Mouse (Mus musculus) left cerebral cortex, postnatal 36 days (tissue): Measurements from ENCODE around the gene Wdr66. TPM values are rescaled to one million over a fixed set of nuclear protein-coding genes. Genes with fewer than 3 reads are reported as not detected.
"Not testable (repeated sequence)": the region's sequence is repeated elsewhere in the genome, so short reads cannot be mapped to it uniquely, and the experiment has no call there.

Source experiments
- DNase-seq, 2 experiments: peaks; one replicate each; pipeline ENCODE4 v3.0.0; 2021 to 2022; ENCODE audit warnings: low spot score in 2 of 2, mixed read lengths in 1 of 2
- intact Hi-C: fragments of 180-260 bp; cut with DNase I; formaldehyde crosslinking; loops from one replicate; pipeline ENCODE4 v1.15.1; 2025
- total RNA-seq, 2 experiments: library from RNA; stranded (reverse); gene quantifications; 2 replicates each; pipeline ENCODE4 v1.2.3; 2021

Wdr66 gene
- 1 to 10 TPM; 4.7 to 6.7 TPM for total RNA-seq

DNA sequence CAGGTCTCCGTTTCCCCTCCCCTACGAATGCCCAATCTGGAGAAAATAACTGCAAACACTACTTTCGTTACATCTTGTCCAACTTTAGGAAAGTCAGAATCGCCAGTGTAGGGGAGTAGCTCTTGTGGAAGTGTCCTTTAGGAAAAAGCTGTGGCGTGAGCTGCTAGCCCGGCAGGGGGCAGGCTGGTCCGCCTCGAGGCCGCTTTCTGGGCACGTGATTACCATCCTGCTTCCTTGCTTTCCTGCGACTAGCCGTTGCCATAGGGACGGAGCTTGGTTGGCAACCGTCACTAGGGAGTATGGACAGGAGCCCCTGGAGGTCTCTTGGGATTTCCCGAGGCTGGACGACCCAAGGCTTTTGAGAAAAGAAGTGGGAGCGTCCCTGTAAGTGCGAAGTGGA is at the start of gene Wdr66:
Gene Wdr66 (plus strand): TSS at position 269 of the 400 bp plus-strand sequence.
- intact Hi-C loops = loop anchor here (1.0 to 10.0 kb wide), 4 partner anchors 35 to 243 kb away; no protein-coding TSS in a partner anchor
- DNase-seq = peak; percentile 86 to 88

GRCm38 (mm10) chr5:123202771-123203170 is 49.1 kb upstream of the Wdr66 start:
- intact Hi-C loops, DNase-seq: not testable (repeated sequence)

GRCm38 (mm10) chr5:123203591-123203990 is 48.3 kb upstream of the Wdr66 start:
- intact Hi-C loops, DNase-seq: not testable (repeated sequence)

GRCm38 (mm10) chr5:123222346-123223050 is 29.4 kb upstream of the Wdr66 start:
- intact Hi-C loops, DNase-seq: not testable (repeated sequence)

GRCm38 (mm10) chr5:123223051-123223410 is 28.9 kb upstream of the Wdr66 start:
- no peak for DNase-seq
- intact Hi-C loops = no loop called here

GRCm38 (mm10) chr5:123223861-123224260 is 28.0 kb upstream of the Wdr66 start:
- intact Hi-C loops, DNase-seq: not testable (repeated sequence)

GRCm38 (mm10) chr5:123226851-123227250 is 25.1 kb upstream of the Wdr66 start:
- intact Hi-C loops = no loop called here
- no peak for DNase-seq

DNA sequence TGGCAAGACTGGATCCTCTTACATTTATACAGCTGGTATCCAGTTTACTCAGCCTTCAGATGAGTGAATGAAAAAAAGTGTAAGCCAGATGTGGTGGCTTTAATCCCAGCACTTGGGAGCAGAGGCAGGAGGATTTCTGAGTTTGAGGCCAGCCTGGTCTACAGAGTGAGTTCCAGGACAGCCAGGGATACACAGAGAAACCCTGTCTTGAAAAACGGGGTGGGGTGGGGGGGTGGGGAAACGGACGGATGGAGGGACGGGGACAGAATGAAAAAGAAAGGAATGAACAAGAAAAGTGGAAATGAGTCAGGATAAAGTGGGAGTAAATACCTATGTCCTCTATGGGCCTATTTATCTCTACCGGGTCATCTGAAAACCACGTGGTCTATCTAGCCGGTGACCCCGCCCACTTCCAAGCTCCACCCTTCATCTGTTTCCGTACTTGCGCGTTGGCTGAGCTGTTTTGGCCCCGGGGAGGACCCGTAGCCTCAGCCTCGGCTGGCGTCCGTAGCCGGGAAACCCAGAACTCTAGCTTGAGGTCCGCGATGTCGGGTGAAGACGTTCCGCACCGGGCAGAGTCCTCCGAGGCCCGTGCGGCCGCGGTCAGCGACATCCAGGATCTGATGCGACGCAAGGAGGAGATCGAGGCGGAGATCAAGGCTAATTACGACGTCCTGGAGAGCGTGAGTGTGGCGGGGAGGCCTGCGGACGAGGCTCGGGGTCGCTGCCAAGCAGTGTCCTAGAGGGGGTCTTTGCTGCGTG is 24.0 kb upstream of the Wdr66 start:
- DNase-seq = peak; percentile 96
- intact Hi-C loops = no loop called here

- intact Hi-C loops = no loop called here
- no peak for DNase-seq
These were observed 23.4 kb upstream of the Wdr66 start for GRCm38 (mm10) chr5:123228524-123228922.

DNA sequence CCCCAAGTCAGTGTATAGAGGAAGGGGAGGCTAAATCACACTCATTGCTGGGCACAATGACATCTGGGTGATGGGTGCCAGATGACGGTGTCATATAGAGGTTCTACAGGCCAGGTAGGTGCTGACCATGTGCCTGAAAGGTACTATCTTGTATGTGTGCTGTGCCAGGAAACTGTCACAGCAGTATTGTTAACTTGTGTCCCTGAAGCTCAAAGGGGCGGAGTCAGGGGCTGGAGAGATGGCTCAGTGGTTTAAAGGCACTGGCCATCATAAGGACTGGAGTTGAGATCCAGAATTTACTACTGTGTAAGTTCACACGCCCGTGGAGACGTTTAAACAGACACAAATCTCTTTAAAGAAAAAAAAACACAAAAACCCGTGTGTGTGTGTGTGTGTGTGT is 22.6 kb upstream of the Wdr66 start:
- intact Hi-C loops = no loop called here
- no peak for DNase-seq

- DNase-seq = no peak
- intact Hi-C loops = no loop called here
These were observed 19.7 kb upstream of the Wdr66 start for GRCm38 (mm10) chr5:123232180-123232579.

GRCm38 (mm10) chr5:123235731-123236130 is 16.2 kb upstream of the Wdr66 start:
- peak in 1 of 2 experiments; percentile 48 for DNase-seq
- intact Hi-C loops = no loop called here

- intact Hi-C loops = no loop called here
- no peak for DNase-seq
These were observed 15.5 kb upstream of the Wdr66 start for GRCm38 (mm10) chr5:123236426-123236825.

- no peak for DNase-seq
- intact Hi-C loops = no loop called here
These were observed 12.4 kb upstream of the Wdr66 start for GRCm38 (mm10) chr5:123239501-123239900.

DNA sequence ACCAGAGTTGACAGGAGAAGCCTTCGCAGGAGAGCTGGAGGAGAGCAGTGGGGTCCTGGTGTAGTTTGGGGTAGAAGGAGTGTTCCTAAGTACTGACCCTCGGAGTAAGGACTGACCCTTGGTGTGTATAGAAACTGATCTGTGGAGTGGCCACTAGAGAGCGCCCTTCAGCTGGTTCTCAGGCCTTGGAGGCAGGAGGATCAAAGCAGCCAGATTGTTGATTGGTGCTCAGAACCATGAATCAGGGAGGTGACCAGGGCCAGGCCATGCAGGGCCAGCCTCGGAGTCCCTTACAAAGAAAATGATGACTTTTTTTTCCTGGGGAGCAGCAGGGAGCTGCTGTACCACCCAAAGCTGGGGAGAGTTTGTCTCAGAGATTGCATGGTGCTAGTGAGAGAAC is 6.4 kb upstream of the Wdr66 start:
- intact Hi-C loops = no loop called here
- no peak for DNase-seq

DNA sequence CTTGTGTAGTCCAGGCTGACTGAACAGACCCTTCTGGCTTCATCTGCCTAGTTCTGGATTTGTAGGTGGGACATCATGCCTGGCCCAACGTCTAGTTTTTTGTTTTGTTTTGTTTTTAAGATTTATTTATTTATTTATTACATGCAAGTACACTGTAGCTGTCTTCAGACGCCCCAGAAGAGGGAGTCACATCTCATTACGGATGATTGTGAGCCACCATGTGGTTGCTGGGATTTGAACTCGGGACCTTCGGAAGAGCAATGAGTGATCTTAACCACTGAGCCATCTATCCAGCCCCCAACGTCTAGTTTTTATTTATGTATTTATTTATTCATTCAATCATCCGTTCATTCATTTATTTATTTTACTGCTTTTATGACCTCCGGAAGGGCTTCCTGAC is 512 bp upstream of the Wdr66 start:
- intact Hi-C loops = loop anchor here (1.0 to 10.0 kb wide), 4 partner anchors 36 to 243 kb away; no protein-coding TSS in a partner anchor
- no peak for DNase-seq

- DNase-seq = peak; percentile 74 to 79
- intact Hi-C loops = loop anchor here (2.0 to 10.0 kb wide), 3 partner anchors 88 to 238 kb away; no protein-coding TSS in a partner anchor
These were observed 5.2 kb downstream of the Wdr66 start for GRCm38 (mm10) chr5:123256841-123257755.

DNA sequence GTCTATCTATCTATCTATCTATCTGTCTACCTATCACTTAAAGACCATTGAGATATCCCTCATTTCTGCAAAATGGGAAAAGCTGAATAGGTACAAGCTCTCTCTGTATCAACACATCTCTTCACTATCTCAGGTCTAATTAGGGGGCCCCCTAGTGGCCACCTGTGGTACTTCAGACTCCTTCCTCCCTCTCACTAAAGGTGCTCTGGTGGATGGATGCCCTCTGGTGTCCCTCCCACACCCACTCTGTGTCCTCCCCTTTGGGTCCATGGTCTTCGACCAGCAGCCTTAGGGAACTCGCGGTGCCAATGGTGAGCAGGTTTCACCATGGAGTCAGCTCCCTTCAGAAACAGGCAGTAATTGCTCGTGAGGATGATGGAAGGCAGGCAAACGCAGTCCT is 7.1 kb downstream of the Wdr66 start:
- intact Hi-C loops = loop anchor here (10.0 kb wide), 2 partner anchors 176 to 236 kb away; no protein-coding TSS in a partner anchor
- no peak for DNase-seq

GRCm38 (mm10) chr5:123260698-123261097 is 8.8 kb downstream of the Wdr66 start:
- intact Hi-C loops = no loop called here
- no peak for DNase-seq

- intact Hi-C loops = no loop called here
- DNase-seq = no peak
These were observed 15.0 kb downstream of the Wdr66 start for GRCm38 (mm10) chr5:123266909-123267308.
